Mouse (Mus musculus) brain, embryonic 18.5 days (tissue): ENCODE measurements around the gene Ddc.

Source experiments
- DNase-seq: peaks from one replicate; pipeline ENCODE4 v3.0.0-alpha.2; 2012; ENCODE audit warnings: low read depth, low spot score

Gene Ddc

GRCm38 (mm10) chr11:11781728-11782127 lies 116.2 kb downstream of the Ddc start:
- DNase-seq = no peak

DNA sequence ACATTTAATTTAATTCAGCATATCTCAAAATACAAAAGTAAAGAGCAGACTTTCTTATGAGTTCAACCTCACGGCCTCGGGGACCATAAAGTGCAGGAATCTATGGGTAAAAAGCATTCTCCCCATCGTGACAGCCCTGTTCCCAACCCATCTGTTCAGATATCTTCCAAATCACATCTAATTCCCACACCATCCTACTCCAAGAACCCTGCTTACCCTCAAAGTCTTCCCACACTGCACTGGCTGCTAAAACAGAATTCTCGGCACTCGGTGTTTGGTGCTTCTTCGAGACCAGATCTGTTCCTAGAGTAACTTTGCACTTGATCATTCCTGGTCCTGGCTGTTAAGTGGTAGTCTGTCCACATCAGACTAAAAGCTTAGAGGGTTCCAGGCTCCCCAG lies 119.6 kb downstream of the Ddc start:
- no peak for DNase-seq

- DNase-seq = no peak
These were observed 120.1 kb downstream of the Ddc start for GRCm38 (mm10) chr11:11777796-11778195.

- no peak for DNase-seq
These were observed 120.7 kb downstream of the Ddc start for GRCm38 (mm10) chr11:11777246-11777645.

DNA sequence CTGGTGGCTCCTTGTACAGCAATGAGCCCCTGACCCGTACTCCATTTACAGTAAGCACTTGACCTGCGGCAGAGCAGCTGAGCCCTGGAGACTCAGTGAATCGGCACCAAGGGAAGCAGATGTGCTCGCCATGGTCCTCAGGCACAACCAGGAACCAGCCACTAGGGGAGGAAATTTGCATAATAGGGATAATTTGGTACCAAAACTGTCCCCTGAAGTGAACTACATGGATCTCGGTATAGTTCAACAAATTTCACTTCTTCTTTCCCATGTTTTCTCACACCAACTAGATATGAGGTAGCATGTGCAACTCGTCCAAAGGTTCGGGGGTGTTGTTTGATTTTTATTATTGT lies 121.1 kb downstream of the Ddc start:
- DNase-seq = no peak

GRCm38 (mm10) chr11:11776071-11776821 lies 121.7 kb downstream of the Ddc start:
- no peak for DNase-seq

DNA sequence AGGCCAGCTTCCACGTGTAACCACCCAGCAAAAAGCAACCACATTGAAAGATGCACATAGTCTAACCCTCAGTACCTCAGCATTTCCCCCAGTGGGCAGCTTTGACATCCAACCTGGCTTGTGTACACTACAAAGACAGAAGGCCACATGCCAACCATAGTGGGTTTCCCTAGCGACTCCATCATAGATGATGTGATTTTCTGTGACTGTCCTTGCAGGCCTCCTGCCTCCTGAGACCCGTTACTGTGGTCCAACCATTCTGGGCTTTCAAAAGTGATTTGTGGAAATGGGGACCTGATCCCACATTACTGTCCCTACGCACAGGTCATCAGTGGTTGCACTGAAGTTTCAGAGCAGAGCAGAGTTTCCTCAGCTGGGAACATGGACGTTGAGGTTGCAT lies 123.1 kb downstream of the Ddc start:
- DNase-seq = no peak

DNA sequence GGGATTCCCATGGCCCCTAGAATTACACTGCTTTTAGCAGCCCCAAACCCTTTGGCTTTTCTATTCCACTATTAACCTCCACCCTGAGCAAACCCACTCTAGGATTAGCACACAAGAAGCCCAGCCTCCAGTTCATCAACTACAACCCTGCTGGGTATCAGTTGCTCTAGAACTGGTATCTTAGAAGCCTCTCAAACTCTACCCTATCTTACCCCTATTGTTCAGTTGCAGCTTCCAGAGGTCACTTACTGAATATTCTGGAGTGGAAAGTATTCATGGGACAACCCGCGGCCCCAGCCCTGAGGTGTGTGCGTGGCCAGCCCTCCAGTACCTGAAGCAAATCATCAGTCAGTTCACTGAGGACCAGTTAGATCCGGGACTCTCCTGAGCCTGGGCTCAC lies 123.6 kb downstream of the Ddc start:
- DNase-seq = no peak

GRCm38 (mm10) chr11:11772196-11772595 lies 125.7 kb downstream of the Ddc start:
- DNase-seq = no peak

DNA sequence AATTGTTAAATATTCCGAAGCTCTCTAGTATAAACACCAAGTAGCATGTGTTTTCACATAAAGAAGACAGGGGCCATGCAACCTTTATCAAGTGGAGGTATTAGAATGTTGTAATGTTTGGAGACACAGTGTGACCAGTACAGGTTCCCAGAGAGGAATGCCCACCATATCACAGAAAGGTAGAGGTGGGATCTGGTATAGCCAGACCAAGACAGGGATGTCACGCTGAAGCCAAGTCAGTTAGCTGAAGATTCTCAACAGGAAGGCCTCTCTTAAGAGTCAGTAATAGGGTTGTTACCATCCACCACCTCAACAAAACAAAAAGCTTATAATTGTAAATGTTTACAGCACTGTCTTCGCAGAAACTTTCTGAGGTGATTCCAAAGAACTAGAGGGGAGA lies 127.3 kb downstream of the Ddc start:
- no peak for DNase-seq

DNA sequence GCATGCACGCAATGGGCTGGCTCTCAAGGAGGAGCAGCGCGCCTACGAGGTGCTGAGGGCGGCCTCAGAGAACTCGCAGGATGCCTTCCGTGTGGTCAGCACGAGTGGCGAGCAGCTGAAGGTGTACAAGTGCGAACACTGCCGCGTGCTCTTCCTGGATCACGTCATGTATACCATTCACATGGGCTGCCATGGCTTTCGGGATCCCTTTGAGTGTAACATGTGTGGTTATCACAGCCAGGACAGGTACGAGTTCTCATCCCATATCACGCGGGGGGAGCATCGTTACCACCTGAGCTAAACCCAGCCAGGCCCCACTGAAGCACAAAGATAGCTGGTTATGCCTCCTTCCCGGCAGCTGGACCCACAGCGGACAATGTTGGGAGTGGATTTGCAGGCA lies 128.7 kb downstream of the Ddc start:
- DNase-seq = no peak

GRCm38 (mm10) chr11:11768057-11768456 lies 129.9 kb downstream of the Ddc start:
- DNase-seq = no peak

DNA sequence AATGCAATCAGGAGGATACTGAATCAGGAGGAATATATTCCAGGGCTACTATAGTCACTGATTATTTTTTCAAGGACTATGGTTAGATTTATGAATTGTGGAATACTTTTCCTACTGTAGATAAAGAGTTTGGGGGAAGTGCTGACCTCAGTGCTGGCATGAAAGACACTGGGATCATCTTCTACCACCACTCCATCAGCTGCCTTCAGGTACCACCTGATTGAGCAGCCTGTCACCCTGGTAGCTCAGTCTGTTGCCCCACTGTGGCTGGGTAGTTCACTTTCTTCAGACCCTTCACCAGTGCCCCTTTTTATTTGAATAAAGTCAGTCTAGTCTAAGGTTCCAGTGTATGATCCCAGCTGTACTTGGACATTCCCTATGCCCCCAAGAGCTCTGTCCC lies 131.2 kb downstream of the Ddc start:
- no peak for DNase-seq

DNA sequence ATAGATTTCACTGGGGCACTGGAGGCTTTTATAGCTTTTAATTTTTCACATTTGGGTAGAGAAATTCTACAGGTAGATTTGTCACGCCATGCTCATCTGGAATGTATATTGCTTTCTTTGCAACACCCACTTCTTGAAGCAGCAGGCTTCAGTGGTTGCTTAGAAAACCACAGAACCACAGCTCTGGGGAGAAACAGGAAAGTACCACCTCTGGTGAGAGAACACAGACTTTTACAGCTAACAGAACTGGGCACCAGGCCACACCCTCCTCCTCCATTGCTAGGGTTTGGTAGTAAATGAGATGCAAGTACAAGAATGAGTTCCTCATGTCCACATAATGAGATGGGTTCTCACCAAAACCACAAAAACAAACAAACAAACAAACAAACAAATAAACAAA lies 131.8 kb downstream of the Ddc start:
- no peak for DNase-seq

- DNase-seq = no peak
These were observed 132.5 kb downstream of the Ddc start for GRCm38 (mm10) chr11:11765414-11765813.
